Mouse (Mus musculus): Measurements from ENCODE around the gene Xpr1. TPM values are rescaled to one million over a fixed set of nuclear protein-coding genes. Genes with fewer than 3 reads are reported as not detected.

Xpr1 gene
- polyA plus RNA-seq, 1 experiment: 8.7 TPM

GRCm38 (mm10) chr1:155232786-155233185 is 184.4 kb downstream of the Xpr1 start:
- Histone ChIP-seq H3ac (ENCODE audit: control insufficient read depth, insufficient read length) (no peak overlapping the region), H3K4me3 (no peak overlapping the region), H3K4me2 (ENCODE audit: low read depth) (peak overlapping the region; percentile 37), H3K79me2 (ENCODE audit: control insufficient read depth, insufficient read depth) (no peaks in the 10 kb centered on the region), H3K36me3 (ENCODE audit: control insufficient read depth, insufficient read depth) (no peaks in the 10 kb centered on the region), H3K27me3 (ENCODE audit: control insufficient read depth, insufficient read depth, insufficient read length) (no peaks in the 10 kb centered on the region)
- TF ChIP-seq POLR2A (IDR thresholded peaks at IDR 0.05; ENCODE audit: insufficient read length, low read depth): no peak
- TF ChIP-seq MYOG (IDR thresholded peaks at IDR 0.05; ENCODE audit: control insufficient read depth in 1 of 3, insufficient read depth in 1 of 3, insufficient read length in 2 of 3, low read depth in 2 of 3): no peak
- TF ChIP-seq USF1 (IDR thresholded peaks at IDR 0.05; ENCODE audit: low read depth): no peak
- peak in 2 of 3 experiments; percentile 32 to 60 for TF ChIP-seq MYOD1 (IDR thresholded peaks at IDR 0.05; ENCODE audit: control insufficient read depth in 1 of 3, insufficient read length in 2 of 3, low read depth in 2 of 3)

- Histone ChIP-seq H3K27me3 (ENCODE audit: control insufficient read depth, insufficient read depth, insufficient read length) (no peaks in the 10 kb centered on the region), H3ac (ENCODE audit: control insufficient read depth, insufficient read length) (no peak overlapping the region), H3K4me3 (no peak overlapping the region), H3K36me3 (ENCODE audit: control insufficient read depth, insufficient read depth) (no peaks in the 10 kb centered on the region), H3K4me2 (ENCODE audit: low read depth) (peak overlapping the region; percentile 37), H3K79me2 (ENCODE audit: control insufficient read depth, insufficient read depth) (no peaks in the 10 kb centered on the region)
- TF ChIP-seq REST (IDR thresholded peaks at IDR 0.05; ENCODE audit: insufficient read depth, insufficient read length) (no peak), MYOD1 (IDR thresholded peaks at IDR 0.05; ENCODE audit: control insufficient read depth in 1 of 3, insufficient read length in 2 of 3, low read depth in 2 of 3) (no peak), SRF (IDR thresholded peaks at IDR 0.05; ENCODE audit: control insufficient read depth, insufficient read length, low read depth) (no peak), USF1 (IDR thresholded peaks at IDR 0.05; ENCODE audit: low read depth) (no peak), TCF12 (IDR thresholded peaks at IDR 0.05; ENCODE audit: insufficient read depth, poor library complexity, severe bottlenecking) (no peak), POLR2AphosphoS2 (IDR thresholded peaks at IDR 0.05; ENCODE audit: insufficient read length, low read depth) (no peak), MAX (IDR thresholded peaks at IDR 0.05; ENCODE audit: low read depth) (no peak), CEBPB (IDR thresholded peaks at IDR 0.05; ENCODE audit: insufficient read depth, poor library complexity, severe bottlenecking) (no peak), MYOG (IDR thresholded peaks at IDR 0.05; ENCODE audit: control insufficient read depth in 1 of 3, insufficient read depth in 1 of 3, insufficient read length in 2 of 3, low read depth in 2 of 3) (no peak), TCF3 (IDR thresholded peaks at IDR 0.05; ENCODE audit: insufficient read length, low read depth) (no peak), POLR2A (IDR thresholded peaks at IDR 0.05; ENCODE audit: insufficient read length, low read depth) (no peak), E2F4 (IDR thresholded peaks at IDR 0.05; ENCODE audit: insufficient read depth) (no peak)
Measured at GRCm38 (mm10) chr1:155232385-155232784, 184.8 kb downstream of the Xpr1 start.

GRCm38 (mm10) chr1:155229464-155230411 is 187.5 kb downstream of the Xpr1 start:
- no peak overlapping the region for H3ac ChIP-seq (ENCODE audit: control insufficient read depth, insufficient read length)
- H3K4me3 ChIP-seq: no peak overlapping the region
- H3K27me3 ChIP-seq (ENCODE audit: control insufficient read depth, insufficient read depth, insufficient read length): no peaks in the 10 kb centered on the region
- no peaks in the 10 kb centered on the region for H3K36me3 ChIP-seq (ENCODE audit: control insufficient read depth, insufficient read depth)
- H3K79me2 ChIP-seq (ENCODE audit: control insufficient read depth, insufficient read depth): no peaks in the 10 kb centered on the region
- H3K4me2 ChIP-seq (ENCODE audit: low read depth): peak overlapping the region; percentile 58
- TF ChIP-seq MYOG (IDR thresholded peaks at IDR 0.05; ENCODE audit: control insufficient read depth in 1 of 3, insufficient read depth in 1 of 3, insufficient read length in 2 of 3, low read depth in 2 of 3): peak; percentile 62 to 87 (median 75)
- TF ChIP-seq E2F4 (IDR thresholded peaks at IDR 0.05; ENCODE audit: insufficient read depth): no peak
- TF ChIP-seq SRF (IDR thresholded peaks at IDR 0.05; ENCODE audit: control insufficient read depth, insufficient read length, low read depth): peak; percentile 34
- peak; percentile 76 to 91 (median 88) for TF ChIP-seq MYOD1 (IDR thresholded peaks at IDR 0.05; ENCODE audit: control insufficient read depth in 1 of 3, insufficient read length in 2 of 3, low read depth in 2 of 3)
- no peak for TF ChIP-seq POLR2A (IDR thresholded peaks at IDR 0.05; ENCODE audit: insufficient read length, low read depth)
- TF ChIP-seq TCF12 (IDR thresholded peaks at IDR 0.05; ENCODE audit: insufficient read depth, poor library complexity, severe bottlenecking): peak; percentile 38
- no peak for TF ChIP-seq POLR2AphosphoS2 (IDR thresholded peaks at IDR 0.05; ENCODE audit: insufficient read length, low read depth)
- TF ChIP-seq TCF3 (IDR thresholded peaks at IDR 0.05; ENCODE audit: insufficient read length, low read depth): peak; percentile 65

Other genes starting within 250 kb of the Xpr1 start
- gene BC034090, start 173.0 kb downstream of the Xpr1 start, polyA plus RNA-seq (2012; fragmentation: generic; extraction: Trizol): 11.1 TPM
- gene Acbd6, start 140.7 kb upstream of the Xpr1 start, polyA plus RNA-seq (2012; fragmentation: generic; extraction: Trizol): 124 TPM

Data from myocyte (in vitro differentiated cells).